Mouse (Mus musculus) megakaryocyte, embryonic 14.5 days (primary cell): Measurements from ENCODE around the gene Pi4k2a.

Experiments
- FLI1 ChIP-seq: IDR thresholded peaks from 2 replicates; pipeline ENCODE4 v1.6.1; 2012; ENCODE audit warnings: low read length, inconsistent platforms, mixed read lengths
- GATA1 ChIP-seq: IDR thresholded peaks from 3 replicates; pipeline ENCODE4 v1.6.1; 2012; ENCODE audit warnings: mixed read lengths, low read length, inconsistent platforms, borderline replicate concordance

DNA sequence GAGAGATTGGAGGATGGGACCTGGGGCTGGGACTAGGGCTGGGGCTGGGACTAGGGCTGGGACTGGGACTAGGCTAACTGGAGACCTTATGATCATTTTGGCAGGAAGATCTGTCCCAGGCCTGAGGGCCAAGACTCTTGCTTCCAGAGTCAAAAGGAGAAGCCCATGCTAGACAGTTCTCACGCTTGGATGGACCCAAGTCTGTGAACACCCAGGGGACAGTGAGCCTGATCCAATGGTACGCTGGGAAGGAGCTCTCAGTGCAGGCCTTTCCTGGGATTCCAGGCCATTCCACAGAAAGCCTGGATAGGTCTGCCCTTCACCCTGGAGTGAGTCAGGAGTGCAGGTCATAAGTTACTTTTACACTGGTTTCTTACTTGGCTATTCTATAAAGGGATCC, 15.2 kb upstream of the Pi4k2a start:
- TF ChIP-seq GATA1 (no peak), FLI1 (no peak)
